Mouse (Mus musculus): ENCODE results near the gene Pop7. TPM values are rescaled to one million over a fixed set of nuclear protein-coding genes. Genes with fewer than 3 reads are reported as not detected.

Gene Pop7
- polyA plus RNA-seq, 2 experiments from 2014 or later = 60.7 to 66.2 TPM

DNA sequence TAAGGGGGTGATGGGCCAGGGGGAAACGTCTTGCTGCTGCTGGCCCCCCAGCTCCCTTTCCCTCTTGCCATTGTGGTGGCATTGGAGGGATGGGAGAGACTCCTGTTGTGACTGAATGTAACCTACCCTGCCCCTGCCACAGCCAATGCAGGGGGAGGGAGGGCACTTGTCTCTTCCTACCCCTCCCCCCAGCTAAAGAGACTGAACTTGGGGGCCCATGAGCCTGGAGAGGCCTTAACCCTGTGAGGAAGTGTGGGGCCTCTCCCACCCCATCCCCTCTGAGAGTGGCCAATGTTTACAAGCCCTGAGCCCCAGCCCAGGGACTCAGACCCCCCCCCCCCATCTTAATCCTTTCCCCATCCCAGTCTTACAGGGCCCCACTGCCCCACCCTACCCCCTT is 25.1 kb upstream of the Pop7 start:
- ATAC-seq = no peak

DNA sequence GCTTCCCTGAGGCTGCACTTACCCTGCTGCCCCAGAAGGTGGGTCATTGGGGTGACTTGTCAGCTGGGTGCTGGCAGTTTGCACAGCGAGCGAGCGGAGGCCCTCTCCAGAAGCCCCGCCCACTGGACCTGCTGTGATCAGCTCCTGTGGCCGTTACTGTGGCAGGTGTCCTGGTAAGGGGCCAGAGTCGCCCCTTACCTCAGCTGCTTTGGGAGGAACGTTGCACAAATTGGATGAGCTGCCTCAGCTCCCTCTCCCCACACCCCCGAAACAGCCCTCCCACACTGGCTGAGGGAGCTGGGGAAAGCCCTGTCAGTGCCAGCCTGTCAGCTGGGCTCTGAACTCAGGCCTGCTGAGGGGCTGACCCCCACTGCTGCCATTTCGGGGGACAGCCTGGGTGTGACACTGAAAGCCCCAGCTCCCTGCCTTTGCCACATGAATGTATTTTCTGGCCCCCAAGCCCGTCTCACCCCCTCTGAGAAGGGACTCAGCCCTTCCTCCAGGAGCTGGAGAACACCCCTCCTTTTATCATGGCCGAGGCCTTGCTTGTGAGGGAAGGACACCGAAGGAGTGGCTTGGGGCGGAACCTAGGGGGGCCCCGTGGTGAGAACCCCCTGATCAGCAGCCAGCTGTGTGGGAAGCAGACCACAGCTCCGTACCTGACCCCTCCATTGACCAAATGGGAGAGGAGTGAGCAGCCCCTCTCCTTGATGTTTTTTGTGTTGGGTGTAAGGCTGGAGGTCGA is 24.0 kb upstream of the Pop7 start:
- ATAC-seq = no peak

DNA sequence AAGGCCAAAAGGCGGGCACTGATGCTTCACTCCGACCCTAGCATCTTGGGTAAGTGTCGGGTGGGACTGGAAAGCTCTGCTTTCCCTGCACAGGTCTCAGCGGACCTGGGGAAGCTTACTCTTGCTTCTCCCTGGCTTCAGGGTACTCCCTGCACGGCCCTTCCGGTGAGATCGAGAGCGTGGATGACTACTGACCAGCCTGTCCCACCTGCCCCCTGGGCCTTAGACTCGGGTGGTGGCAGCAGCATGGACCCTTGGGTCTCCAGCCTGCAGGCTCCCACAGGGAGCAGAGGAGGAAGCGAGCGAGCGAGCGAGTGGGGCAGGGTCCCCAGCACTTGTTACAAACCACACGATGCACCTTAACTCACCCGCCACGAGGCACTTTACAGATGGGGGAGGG is 23.2 kb upstream of the Pop7 start:
- no peak for ATAC-seq

DNA sequence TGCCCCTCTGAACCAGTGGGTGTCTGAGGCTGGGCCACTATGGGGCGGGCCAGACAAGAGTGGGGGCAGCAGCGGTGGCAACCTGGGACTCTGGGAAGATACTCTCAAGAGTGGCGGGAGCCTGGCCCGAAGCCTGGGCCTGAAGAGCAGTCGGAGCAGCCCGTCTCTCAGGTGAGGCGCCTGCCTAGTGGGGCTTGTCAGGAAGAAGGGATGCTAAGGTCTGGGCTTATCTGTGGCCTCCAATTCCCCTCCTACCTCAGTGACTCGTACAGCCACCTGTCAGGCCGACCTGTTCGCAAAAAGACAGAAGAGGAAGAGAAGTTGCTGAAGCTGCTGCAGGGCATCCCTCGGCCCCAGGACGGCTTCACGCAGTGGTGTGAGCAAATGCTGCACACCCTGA is 22.4 kb upstream of the Pop7 start:
- no peak for ATAC-seq

DNA sequence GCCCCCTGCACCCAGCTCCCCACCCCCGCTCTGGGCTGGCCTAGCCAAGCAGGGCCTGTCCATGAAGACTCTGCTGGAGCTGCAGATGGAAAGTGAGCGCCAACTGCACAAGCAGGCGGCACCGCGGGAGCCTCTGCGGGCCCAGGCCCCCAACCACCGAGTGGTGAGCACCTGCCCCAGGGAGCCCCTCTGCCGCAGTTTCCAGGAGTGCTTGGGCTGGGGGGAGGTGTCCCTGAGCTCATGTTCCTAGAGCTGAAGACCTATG is 21.9 kb upstream of the Pop7 start:
- no peak for ATAC-seq

DNA sequence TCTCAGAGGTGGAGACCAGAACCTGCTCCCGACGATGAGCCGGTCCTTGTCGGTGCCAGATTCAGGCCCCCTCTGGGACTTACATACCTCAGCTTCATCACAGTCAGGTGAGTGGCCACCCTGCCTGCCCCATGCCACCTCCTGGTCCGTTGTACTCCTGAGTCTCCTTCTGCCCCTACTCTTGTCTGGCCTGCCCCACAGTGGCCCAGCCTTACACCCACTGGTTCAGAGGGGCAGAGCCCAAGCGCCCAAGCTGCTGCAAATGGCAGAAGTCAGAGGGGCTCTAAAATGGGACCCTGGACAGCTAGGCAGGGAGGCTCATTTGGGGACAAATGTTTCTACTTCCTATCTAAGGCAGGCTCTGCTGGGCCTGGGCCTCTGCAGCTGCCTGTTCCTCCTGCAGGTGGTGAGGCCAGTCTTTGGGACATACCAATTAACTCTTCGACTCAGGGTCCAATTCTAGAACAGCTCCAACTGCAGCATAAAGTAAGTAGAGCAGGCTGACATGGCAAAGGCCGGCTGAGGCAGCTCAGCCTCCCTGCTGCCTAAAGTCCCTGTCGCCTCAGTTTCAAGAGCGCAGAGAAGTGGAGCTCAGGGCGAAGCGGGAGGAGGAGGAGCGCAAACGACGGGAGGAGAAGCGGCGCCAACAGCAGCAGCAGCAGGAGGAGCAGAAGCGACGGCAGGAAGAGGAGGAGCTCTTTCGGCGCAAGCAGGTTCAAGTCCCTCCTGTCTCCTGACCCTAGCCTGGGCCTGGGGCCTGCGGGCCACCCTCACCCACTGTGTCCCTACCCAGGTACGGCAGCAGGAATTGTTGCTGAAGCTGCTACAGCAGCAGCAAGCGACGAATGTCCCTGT is 21.3 kb upstream of the Pop7 start:
- ATAC-seq = no peak

DNA sequence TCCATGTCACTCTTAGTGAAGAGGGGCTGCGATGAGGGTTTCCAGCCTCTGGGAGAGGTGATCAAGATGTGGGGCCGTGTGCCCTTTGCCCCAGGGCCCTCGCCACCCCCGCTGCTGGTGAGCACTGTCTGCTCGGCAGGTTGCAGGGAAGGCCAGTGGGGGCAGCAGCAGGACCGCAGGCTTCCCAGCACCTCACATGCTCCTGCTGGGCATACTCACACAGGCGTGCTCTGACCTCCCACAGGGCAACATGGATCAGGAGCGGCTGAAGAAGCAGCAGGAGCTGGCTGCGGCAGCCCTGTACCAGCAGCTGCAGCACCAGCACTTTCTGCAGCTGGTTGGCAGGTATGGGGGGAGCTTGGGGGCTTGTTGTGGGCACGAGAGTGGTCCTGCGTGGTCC is 20.4 kb upstream of the Pop7 start:
- no peak for ATAC-seq

DNA sequence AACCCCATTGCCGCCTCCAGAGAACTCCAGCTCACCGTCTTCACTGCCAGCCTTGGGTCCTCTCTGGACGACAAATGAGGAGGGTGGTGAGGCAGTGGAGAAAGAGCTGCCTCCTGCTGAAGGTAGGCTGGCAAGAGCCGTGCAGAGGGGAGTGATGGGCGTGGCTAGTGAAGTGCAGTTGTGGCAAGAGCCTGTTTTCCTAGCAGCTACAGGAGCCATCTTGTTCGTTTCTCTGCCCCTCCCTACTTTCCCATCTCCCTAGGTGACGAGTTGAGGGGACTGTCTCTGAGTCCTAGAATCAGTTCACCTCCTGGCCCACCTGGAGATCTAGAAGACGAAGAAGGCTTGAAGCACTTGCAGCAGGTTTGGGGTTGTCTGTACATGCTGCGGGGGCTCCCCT is 19.5 kb upstream of the Pop7 start:
- ATAC-seq = no peak

DNA sequence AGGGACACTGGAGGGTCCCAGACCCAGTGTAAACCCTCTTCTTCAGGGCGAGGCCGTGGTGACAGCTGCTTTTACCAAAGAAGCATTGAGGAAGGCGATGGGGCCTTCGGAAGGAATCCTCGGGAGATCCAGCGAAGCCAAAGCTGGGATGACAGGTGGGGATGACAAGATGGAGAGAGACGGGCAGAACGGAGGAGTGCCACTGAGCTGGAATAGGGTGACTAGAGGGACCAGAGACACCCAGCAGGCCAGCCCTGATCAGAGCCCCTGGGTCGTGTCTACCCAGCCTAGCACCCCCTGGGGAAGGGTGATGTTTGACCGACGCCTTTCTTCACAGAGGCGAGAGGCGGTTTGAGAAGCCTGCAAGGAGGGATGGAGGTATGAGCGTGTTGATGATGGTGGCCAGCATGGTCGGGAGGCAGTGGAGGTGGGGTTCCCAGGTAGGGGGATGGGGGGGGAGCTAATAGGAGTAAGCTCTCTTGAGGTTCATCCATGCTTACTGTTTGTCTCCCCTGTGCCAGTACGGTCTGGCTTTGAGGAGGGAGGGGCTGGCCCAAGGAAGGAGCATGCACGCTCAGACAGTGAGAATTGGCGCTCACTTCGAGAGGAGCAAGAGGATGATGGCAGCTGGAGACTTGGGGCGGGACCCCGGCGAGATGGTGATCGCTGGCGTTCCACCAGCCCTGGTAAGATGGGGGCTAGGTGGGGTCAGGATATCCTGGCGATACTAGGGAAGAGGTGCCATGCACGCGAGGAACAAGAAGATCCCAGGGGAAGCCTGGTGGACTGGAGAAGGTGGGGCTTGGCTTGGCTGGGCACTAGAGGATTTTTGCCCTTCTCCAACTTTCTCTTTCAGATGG is 17.6 kb upstream of the Pop7 start:
- ATAC-seq = no peak

DNA sequence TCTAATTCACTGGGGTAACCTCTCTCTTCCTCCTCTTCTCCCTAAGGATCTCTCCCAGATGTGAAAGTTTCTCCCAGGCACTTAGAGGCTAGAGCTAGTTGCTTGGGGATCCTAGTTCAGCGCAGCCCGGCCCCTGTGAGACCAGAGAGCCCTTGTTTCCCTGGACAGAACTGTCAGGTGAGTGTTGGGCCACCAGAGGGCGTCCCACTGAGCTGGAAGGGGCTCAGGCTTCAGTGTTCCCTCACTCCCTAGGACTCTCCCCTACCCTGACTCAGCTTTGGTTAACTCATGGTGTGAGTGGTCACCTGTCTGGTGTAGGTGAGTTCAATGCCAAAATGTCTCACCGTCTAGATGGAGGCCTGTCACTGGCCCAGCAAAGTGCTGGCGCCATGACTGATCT is 16.1 kb upstream of the Pop7 start, which contains the start of gene Gigyf1:
Gigyf1 (plus strand) TSS at position 113 of the 400 bp plus-strand sequence.
- no peak for ATAC-seq

DNA sequence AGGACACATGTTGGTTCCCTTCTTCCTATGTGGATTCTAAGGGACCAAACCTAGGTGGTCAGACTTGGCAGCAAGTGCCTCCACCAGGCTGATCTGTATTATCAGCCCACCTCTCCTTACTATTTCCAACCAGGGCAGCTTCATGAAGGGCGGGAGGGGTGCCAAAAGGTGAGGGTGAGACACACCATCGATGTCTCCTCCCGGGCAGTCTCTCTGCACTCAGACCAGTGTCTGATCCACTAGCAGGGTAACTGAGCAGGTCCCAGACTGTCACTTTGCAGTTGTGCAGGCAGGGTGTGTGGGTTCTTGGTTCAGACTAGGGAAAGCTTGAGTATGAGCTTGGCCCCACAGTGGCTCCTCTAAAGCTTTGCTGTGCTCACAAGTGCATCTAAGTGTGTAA is 12.5 kb upstream of the Pop7 start:
- ATAC-seq = no peak

DNA sequence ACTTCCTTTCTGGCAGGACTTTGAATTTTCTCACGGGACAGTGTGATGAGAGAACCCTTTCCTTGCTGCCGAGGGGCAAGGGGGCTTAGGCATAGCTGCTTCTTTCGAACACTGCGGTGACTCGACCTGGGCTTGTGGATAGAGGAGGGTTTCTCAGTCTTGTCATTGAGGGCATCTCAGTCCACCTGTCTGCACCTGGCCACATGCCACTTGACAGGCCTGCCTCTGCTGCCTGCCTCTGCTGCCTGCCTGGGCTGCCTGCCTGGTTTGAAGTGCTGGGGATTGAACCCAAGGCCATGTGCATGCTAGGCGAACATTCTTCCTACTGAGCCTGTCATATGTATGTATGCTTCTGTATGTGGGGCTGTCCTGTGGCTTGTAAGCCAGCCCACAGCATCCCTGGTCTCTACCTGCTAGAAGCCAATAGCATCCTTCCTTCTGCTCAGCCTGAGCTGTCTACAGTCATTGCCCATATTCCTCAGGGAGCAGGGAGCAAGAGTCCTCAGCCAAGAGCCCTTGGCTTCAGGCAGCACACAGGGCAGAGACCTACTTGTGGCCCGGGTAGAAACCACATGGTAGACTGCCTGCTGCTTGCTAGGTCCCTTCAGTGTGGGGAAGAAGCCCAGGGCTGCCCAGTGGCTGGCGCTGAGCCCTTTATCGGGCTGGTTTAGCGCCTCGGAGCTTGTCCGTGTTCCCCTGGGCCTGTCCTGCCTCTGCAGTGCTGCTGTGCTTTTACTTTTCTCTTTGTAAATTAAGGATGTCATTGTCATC is 11.8 kb upstream of the Pop7 start:
- ATAC-seq = no peak

DNA sequence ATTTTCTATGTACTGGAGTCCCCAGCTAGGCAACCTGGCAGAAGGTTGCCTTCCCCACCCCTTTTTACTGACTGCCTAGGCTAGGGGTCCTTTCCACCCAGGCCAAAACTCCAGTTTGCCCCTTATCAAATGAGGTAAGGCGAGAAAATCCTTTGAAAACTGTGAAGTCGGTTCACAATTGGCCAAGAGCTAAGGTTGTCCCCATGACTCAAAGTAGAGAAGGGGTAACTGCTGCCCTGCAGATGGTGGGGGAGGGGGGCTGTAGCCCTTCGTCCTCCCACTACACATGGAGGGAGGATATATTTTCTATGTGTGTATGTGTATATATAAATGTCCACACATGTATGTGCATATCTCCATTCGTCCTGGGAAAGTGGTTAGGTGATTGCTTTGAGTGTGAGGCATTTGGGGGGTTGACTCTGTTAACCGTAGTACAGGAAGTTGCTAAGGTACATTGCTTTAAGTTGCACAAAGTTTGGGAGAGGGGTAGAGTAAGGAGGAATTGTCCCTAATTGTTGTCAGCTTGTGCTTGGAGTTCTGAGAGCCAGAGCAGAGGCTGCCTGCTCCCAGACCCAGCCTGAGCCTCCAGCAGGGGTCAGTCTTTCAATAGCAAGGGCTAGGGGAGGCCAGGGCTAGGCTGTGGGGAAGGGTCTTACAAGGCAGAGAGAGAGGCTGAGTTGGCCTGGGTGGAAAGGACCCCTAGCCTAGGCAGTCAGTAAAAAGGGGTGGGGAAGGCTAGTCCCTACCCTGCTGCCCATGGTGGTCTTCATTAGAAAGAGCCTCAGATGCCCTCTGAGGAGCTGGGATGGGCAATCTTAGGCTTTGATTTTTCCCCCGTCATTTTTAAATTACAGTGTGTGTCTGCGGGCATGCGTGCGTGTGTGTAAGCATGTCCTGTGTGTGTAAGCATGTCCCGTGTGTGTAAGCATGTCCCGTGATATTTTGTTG is 10.8 kb upstream of the Pop7 start:
- no peak for ATAC-seq

DNA sequence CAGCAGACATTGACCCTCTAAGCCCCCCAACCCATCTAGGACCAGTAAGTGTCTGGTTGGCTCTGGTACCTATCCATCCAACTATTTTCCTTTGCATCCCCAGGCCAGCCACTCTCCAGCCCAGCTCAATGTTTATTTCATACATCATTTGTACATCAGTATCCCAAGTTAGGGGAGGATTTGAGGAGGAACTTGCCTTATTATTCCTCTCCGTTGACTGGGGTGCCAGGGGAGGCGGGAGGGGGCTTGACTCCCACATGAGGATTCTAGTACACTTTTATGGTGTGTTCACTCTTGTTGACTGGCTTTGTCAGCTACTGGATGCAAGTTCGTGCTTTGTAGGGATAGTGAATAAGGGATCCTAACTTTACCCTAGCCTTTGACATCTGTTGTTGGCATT is 9.4 kb upstream of the Pop7 start:
- no peak for ATAC-seq

DNA sequence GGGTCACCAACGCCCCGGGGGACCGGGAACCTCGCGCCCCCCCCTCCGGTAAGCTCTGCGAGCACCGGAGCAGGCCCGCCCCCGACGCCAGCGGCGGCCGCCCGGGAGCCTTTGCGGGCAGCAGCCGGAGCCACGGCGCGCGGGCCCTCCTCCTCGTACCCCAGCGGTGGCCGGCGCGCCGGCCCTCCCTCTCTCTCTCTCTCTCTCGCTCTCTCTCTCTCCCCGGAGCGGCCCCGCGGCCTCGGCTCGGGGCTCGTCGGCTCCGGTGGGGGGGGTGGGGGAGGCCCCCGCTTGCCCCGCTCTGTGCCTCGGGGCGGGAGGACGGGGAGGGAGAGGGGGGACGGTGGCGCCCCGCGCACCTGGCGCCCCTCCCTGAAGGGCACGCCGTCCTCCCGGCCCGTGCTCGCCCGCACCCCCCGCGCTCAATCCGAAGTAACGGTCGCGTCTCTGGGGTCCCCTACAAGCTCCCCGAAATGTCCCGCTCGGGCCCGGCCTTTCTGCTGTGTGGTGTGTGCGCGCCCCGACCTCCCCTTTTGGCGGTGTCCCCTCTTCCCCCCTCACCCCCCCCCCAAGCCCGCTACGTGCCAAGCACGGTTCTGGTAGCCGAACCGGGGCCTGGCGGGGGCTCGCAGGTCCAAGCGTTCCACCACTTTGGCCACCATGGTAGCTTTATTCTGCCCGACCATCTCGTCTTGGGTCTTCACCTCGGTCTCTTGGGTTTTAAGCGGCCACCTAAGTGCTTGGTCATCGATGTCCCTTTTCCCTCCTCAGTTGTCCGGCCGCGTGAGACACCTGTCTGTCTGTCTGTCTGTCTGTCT is 8.5 kb upstream of the Pop7 start:
- peak; percentile 38 for ATAC-seq

DNA sequence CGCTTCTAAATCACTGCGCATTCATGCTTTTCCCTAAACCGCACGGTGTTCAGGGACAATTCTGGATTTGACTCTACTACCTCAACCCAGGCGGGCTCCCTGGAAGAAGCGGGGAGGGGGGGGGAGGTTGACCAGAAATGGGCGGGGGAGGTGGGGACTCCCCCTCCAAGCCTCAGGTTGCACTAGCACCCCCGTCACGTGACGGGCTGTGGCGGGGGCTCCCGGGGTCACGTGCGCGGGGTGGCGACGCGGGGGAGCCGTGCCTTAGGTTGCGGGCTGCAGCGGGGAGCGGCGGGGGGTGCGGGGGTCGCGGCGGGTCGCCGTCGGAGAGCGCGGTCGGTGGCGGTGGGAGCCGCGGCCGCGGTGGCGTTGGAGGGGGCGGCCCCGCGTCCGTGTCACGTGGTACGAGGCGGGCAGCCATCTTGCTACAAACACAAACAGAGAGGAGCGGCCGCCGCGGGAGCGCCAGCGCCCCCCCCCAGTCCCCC is 7.7 kb upstream of the Pop7 start:
- peak; percentile 45 for ATAC-seq

DNA sequence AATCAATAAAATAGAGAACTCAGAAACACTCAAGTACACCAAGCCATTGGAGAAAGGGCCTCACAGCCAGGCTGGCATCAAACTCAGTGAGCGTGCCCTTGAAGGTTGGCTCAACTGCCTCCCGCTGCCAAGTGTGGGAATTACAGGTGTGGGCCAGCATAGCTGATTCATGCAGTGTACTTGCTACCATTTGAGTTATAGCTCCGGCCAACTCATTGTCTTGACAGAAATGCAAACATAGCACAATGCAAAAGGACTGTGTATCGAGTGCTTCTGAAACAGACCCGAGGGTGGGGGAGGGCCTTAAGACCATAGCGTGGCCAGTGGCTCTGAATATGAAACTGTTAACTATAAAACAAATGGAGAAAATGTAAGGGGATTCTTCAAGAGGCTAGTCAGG is 1.7 kb upstream of the Pop7 start:
- ATAC-seq = no peak

DNA sequence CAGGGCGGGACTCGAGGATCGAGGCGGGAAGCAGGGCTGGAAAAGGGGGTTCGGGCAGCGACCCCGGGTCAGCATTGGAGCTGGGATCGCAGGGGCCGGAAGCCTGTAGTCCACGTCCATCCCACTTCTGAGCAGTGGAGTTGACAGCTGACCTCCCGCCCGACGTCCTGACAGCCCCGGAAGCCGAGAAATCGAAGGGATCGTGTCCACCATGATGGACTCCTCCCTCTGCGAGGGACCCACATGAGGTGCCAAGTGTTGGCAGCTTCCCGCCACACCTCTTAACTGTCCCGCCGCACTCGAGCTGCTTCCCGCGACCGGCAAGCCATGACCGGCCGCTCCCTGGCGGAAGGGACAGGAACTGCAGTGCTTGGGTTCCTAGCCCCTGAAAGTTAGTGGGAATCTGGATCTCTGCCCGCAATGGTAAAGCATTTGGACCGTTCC is 371 bp upstream of the Pop7 start:
- ATAC-seq = peak; percentile 49

DNA sequence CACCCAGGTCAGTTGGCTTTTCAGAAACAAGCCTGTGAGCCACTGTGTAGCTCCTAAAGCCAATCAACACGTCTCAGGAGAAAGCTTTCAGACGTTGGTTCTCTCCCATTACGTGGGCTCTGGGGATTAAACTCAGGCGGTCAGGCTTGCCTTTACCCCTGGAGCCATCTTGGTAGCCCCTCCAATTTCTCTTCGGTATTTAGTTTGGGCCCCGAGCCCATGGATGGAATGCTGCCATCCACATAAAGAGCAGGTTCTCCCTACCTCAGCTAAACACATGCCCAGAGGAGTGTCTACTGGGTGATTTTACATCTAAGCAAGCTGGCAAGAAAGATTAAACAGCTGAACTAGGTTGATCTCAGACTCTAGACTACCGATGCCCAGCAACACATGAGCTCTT is 2.1 kb downstream of the Pop7 start:
- no peak for ATAC-seq

DNA sequence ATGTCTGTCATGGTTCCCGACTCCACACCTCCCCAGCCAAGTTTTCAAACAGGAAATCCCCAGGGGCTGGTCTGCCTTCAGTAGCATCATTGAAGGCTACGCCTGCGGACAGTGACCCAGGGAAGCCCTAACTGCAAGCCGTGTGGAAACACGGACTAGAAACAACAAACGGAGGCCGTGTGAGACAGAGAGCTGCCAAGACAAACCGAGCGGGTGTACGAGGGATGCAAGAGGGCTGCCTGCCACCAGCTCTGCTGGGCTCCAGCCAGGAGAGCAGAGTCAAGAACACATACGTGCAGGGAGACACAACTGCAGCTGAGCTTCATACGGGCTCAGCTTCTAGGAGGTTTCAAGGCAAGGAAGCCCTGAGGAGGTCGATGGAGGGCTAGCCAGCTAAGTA is 8.5 kb downstream of the Pop7 start:
- ATAC-seq = no peak

Data from activated CD4-positive, CD25-positive, alpha-beta regulatory T cell, adult 4 months (primary cell).